Mouse (Mus musculus) telencephalon, adult 2 months (tissue): ENCODE results near the gene Osgin1.

ENCODE experiments used
- DNase-seq: peaks from one replicate; pipeline ENCODE4 v3.0.0-alpha.2; 2011; ENCODE audit warnings: low read depth, low spot score

Osgin1 gene

GRCm38 (mm10) chr8:119433582-119434174 is at the start of gene Osgin1:
TSS of gene Osgin1 (plus strand) at chr8:119434124.
- no peak for DNase-seq

- peak; percentile 58 for DNase-seq
Observed at GRCm38 (mm10) chr8:119384478-119384877, 49.4 kb upstream of the Osgin1 start.

DNA sequence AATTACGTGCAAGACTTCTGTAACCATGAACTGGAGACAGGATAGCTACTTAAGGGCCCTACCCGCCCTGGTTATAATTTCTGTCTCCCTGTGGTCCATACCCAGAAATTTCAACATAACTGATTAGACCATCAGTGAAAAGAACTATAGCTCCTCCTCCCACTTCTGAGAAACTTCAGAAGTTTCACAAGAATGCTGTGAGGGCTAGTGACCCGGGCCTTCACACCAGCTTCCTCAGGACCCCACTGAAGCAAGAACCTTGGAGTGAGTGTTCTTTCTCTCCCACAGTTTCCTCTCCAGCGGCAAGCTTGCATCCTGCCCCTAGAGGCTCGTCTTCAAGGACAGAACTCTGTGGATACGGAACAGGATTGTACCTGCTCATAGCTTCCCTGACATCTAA is 48.1 kb upstream of the Osgin1 start:
- no peak for DNase-seq

DNA sequence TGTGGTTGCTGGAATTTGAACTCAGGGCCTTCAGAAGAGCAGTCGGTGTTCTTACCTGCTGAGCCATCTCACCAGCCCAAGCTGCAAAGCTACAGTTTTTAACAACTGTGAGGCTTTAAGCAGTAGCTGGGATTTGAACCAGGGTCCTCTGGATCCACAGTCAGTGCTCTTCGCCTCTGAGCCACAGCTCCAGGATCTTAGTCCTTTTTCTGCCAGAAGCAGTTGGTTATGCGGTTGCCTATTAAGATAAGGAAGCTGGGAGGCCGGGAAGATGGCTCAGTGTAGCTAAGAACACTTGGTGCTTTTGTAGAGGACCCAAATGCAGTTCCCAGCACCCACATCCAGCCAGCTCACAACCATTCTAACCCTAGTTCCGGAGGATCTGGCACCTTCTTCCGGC is 46.9 kb upstream of the Osgin1 start:
- no peak for DNase-seq

GRCm38 (mm10) chr8:119394097-119394496 is 39.8 kb upstream of the Osgin1 start:
- no peak for DNase-seq

GRCm38 (mm10) chr8:119394524-119395026 is 39.3 kb upstream of the Osgin1 start, which contains the start of gene Mlycd:
TSS of gene Mlycd (plus strand) at chr8:119394878.
- DNase-seq = peak; percentile 84

GRCm38 (mm10) chr8:119395072-119395950 is 38.6 kb upstream of the Osgin1 start:
- no peak for DNase-seq

DNA sequence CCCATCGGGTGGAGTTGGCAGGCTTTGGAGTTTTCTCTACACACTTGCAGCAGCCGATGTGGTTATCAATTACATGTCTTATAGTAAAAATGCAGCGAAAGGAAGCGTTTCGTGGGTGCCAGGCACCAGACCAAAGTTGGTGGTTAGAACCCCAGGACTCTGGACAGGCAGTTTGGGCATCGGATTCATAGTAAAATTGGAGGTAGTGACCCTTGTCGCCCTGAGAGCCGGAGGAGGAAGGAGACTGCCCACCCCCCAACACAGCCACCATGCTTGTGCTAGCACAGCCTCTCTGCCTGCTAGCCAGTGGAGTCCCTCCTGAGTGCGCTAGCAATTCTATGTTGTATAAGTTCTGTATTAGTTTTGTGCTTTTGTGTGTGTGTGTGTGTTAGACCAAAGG is 35.4 kb upstream of the Osgin1 start:
- DNase-seq = no peak

- no peak for DNase-seq
Observed at GRCm38 (mm10) chr8:119399255-119399654, 34.7 kb upstream of the Osgin1 start.

DNA sequence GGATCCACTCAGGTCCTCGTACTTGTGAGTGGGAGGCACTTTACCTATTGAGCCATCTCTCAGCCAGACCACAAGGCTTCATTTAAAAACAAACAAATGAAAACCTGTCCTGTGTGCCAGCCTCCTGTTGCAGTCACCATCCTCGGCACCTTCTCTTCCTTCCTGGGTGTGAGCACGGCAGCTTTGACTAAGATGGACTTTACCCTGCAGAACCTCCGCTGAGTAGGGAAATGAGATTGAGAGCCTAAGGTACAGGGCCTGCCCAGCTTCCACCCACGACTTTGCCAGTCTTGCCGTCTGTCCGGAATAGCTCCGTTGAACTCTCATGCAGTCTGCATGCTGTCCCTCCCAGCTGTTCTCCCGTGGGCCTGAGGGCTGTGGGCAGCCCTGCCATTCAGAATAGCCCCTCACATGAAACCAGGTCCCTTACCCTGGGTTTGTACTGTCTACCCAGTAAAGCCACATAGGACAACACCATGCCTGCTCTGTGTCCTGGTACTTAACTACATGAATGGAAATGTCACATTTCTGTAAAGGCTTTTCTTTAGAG is 33.7 kb upstream of the Osgin1 start:
- DNase-seq = no peak

GRCm38 (mm10) chr8:119400904-119401303 is 33.0 kb upstream of the Osgin1 start:
- no peak for DNase-seq

- DNase-seq = no peak
Observed at GRCm38 (mm10) chr8:119403912-119404311, 30.0 kb upstream of the Osgin1 start.

DNA sequence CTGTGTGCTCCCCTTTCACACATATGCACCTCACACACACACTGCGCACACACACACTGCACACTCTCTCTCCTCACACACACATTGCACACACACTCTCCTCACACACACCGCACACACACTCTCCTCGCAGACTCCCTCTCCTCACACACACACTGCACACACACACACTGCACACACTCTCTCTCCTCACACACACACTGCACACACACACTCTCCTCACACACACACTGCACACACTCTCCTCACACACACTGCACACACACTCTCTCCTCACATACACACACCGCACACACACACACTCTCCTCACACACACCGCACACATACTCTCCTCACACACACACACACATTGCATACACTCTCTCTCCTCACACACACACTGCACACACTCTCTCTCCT is 29.3 kb upstream of the Osgin1 start:
- DNase-seq = no peak

DNA sequence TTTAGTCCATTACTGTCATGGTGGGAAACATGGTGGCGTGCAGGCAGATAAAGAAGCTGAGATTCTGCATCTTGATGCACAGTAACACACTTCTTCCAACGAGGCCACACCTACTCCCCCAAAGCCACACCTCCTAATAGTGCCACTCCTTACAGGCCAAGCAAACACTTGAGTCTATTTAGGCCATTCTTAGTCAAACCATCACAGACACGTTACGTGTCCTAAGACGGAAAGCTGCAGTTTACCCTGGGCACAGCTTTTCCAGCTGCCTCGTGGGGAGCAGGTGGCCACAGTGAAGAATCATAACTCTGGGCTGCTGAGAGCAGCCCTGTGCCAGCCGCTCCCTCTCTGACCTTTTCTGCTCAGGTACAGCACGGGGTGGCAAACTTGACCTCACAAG is 25.6 kb upstream of the Osgin1 start:
- no peak for DNase-seq

DNA sequence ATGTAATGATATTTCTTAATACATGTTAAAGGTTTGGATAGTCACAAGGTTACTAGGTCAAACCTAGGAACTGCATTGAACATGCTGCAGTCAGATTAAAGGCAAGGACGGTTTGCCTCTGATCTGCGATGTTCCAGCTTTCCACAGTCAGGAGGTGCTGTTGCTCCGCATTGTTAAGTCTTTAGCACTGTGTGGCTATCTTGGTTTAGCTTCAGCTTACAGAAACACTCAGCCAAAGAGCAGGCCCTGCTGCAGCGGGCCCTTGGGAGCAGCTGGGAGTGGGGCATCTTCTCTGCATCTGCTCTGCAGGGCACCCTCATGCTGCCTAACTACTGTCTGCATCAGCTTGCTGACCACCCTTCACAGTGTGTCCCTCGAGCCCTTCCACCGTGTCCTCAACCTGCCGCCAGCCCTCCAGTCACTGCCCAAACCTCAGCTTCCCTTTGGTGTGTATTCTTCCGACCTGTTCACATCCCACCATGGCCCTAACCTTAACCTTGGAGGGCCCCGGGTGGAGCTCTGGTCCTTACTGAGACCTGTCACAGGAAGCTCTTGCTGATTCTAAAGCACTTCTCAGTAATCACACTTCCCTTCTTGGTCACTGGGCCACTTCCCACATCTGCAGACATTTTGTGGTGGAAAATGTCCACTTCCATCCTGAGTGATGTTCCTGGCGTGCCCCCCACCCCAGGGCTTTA is 21.7 kb upstream of the Osgin1 start:
- DNase-seq = no peak

- peak; percentile 77 for DNase-seq
Observed at GRCm38 (mm10) chr8:119412735-119413498, 21.0 kb upstream of the Osgin1 start.

DNA sequence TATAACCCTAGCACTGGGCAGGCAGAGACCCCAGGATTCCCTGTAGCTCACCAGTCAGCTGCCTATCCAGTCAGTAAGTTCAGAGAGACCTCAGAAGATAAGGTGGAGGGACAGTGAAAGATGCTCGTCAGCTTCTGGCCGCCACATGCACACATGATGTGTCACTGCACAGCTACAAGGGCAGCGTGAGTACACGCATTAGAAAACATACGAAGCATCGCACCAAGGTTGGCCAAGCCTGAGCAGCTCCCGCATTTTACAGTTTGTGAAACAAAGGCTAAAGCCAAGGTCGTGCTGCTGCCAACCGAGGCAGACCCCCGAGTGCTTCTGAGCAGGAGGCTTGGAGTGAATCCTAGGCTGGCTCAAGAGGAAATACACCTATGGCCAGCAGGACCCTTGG is 20.3 kb upstream of the Osgin1 start:
- DNase-seq = no peak

GRCm38 (mm10) chr8:119420318-119420717 is 13.6 kb upstream of the Osgin1 start:
- DNase-seq = no peak

DNA sequence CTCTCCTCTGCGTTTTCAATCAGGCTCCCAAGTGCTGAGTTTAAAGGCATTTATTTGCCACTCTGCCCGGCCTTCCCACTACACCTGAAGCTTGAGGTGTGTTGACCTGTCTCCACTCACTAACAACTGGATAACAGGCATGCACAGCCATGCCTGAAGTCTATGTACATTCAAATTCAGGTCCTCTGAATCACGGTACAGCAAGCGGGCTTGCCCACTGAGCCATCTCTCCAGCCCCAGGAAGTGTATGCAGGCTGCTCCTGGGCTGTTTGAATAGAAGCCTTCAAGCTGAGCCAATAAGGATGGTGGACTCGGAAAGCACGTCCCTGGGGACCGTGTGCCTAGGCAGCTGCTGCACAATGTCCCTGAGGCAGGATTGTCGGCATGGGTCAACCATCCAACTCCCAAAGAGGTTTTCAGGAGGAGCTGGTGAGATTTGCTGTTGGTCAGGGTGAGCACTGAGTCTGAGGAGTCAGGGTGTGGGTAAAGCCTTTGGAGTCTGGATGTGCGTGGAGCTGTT is 12.3 kb upstream of the Osgin1 start:
- no peak for DNase-seq

- DNase-seq = peak; percentile 53
Observed at GRCm38 (mm10) chr8:119422123-119422711, 11.7 kb upstream of the Osgin1 start.
